Mouse (Mus musculus) kidney, adult 8-10 months (tissue): ENCODE data around the gene Mterf4.

Source experiments
- DNase-seq, 2 experiments: peaks; one replicate each; pipeline ENCODE4 v3.0.0; 2022

Gene Mterf4

DNA sequence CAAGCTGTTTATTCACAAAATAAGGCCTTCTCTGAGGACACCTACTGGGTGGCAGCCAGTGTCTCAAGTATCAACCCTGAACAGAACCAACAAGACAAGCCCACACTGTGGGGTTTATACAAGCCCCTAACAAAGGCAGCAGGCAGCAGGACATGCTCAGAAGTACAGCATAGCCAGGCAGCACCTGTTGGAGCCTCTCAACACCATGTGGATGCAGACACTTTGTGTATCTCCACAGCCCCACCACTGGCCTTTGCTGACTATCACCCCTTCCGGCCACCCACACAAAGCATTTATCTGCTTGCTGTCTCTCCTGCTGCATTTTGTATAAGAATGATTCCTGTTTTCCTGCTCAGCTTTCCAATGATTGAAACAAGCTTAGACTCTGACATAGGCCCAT is 48.2 kb downstream of the Mterf4 start:
- no peak for DNase-seq

- DNase-seq, result no peak
These were observed 50.0 kb downstream of the Mterf4 start for GRCm38 (mm10) chr1:93255761-93256160.

GRCm38 (mm10) chr1:93252586-93252985 is 53.1 kb downstream of the Mterf4 start:
- no peak for DNase-seq
